In the genomic region with DNA sequence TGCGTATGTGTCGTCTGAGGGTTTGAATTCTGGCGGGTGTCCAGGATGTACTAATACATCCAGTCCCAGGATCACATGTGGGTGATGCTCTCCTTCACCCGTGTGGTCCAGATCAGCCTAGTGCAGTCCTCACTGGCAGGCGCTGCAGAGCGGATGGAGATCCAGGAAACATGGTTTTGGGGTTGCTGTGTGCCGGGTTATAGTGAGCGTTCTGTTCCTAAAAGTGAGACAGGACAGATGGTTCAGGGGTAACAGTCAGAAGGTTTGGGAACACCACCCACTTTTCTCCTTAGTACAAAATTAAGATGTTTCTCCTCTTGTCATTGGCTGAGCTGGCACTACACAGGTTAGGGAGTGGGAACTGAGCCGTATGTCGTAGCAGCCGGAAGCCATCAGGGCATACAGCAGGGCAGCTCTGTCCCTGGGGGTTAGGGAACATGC, we compare ENCODE assay signal across 23 mouse cellular contexts. TPM values are rescaled to one million over a fixed set of nuclear protein-coding genes. Genes with fewer than 3 reads are reported as not detected.
DNase-seq lines count a peak whose midpoint lies in the region; ATAC-seq and TF ChIP-seq lines count a peak whose summit lies in the region.
"Had no signal": no experiment of that assay in that cellular context is flagged by ENCODE, and none has a peak within 500 bp of the region (broad histone marks: within the 10 kb centered on the region; RNA-seq: fewer than 3 reads in every experiment).

No protein-coding gene starts in this region.

- no peaks in the 10 kb centered on the region for H3K27me3 ChIP-seq in kidney, adult 2 months (replicated peaks; ENCODE audit: control insufficient read depth, insufficient read depth, low read length)
- no peaks in the 10 kb centered on the region for H3K27me3 ChIP-seq in limb, embryonic 15.5 days
- H3K27me3 ChIP-seq in limb, embryonic 10.5 days (ENCODE audit: low read depth, poor library complexity, severe bottlenecking): 0 out of 2 replicates have a peak, but pooled peaks cover under 1% of the 10 kb centered on the region
- no peaks in the 10 kb centered on the region for H3K27me3 ChIP-seq in E14TG2a.4 (ENCODE audit: insufficient read depth, low read length)
- H3K27me3 ChIP-seq: embryonic facial prominence, embryonic 12.5 days; Patski had no signal

- no peak for TF ChIP-seq CTCF in kidney, adult 2 months (conservative IDR thresholded peaks at IDR 0.05; ENCODE audit: insufficient read depth, insufficient read length, low read depth, low read length)
- no peak for TF ChIP-seq CTCF in E14TG2a.4 (conservative IDR thresholded peaks at IDR 0.05; ENCODE audit: low read length)
- no peak for TF ChIP-seq CTCF in cortical plate, adult 2 months (IDR thresholded peaks at IDR 0.05; ENCODE audit: extremely low read depth, insufficient read depth, low read length)

- H3K27ac ChIP-seq in kidney, adult 2 months (ENCODE audit: insufficient read depth, low read depth, low read length): 0 out of 2 replicates have a peak overlapping the region, but pooled peaks have one; percentile 6
- H3K27ac ChIP-seq in limb, embryonic 15.5 days: peak overlapping the region; percentile 18; the same call in 1 of the 2 replicates
- no peak overlapping the region for H3K27ac ChIP-seq in limb, embryonic 10.5 days
- H3K27ac ChIP-seq in cortical plate, adult 2 months (ENCODE audit: insufficient read depth, low read length): peak overlapping the region; percentile 48; the same call in 1 of the 2 replicates
- H3K27ac ChIP-seq: embryonic facial prominence, embryonic 12.5 days; hindbrain, postnatal 0 days; kidney, postnatal 0 days had no signal

- no peak for DNase-seq in kidney, adult 2 months
- no peak for DNase-seq in kidney, postnatal 4 days
- no peak for DNase-seq in limb, embryonic 10.5 days (ENCODE audit: low spot score)
- no peak for DNase-seq in kidney, adult 18-20 months
- DNase-seq: adrenal gland, adult 8-10 months; cerebellum, adult 9-11 months; gastrocnemius, postnatal 10 days; heart, adult 18-20 months; liver, postnatal 0 days; lung, postnatal 14 days; right cerebral cortex, postnatal 4 days; thymus, postnatal 36 days had no signal

- no peak for TF ChIP-seq POLR2A in kidney, adult 2 months (IDR thresholded peaks at IDR 0.05; ENCODE audit: low read depth, low read length)
- TF ChIP-seq POLR2A in cortical plate, adult 2 months (IDR thresholded peaks at IDR 0.05; ENCODE audit: extremely low read depth, insufficient read depth, low read length): no peak

- no peaks in the 10 kb centered on the region for H3K36me3 ChIP-seq in kidney, adult 2 months (ENCODE audit: control insufficient read depth, insufficient read depth, low read length)
- H3K36me3 ChIP-seq in limb, embryonic 15.5 days: no peaks in the 10 kb centered on the region
- H3K36me3 ChIP-seq in limb, embryonic 10.5 days: no peaks in the 10 kb centered on the region
- peaks cover 26% of the 10 kb centered on the region for H3K36me3 ChIP-seq in E14TG2a.4 (ENCODE audit: insufficient read depth, low read length)
- H3K36me3 ChIP-seq: embryonic facial prominence, embryonic 12.5 days had no signal

- ATAC-seq in limb, embryonic 15.5 days (ENCODE audit: insufficient number of reproducible peaks, low FRiP score, low TSS enrichment, low read depth): no peak
- ATAC-seq: forebrain, embryonic 14.5 days; hindbrain, postnatal 0 days; intestine, postnatal 0 days; liver, postnatal 0 days; Patski had no signal

- WGBS in kidney, adult 2 months: 74% methylated on average over 11 of the region's 11 CpGs
- WGBS in limb, embryonic 15.5 days: 74% methylated on average over 11 of the region's 11 CpGs
- WGBS in limb, embryonic 10.5 days: 86% methylated on average over 11 of the region's 11 CpGs

- H3K9me3 ChIP-seq in limb, embryonic 15.5 days: no peaks in the 10 kb centered on the region
- H3K9me3 ChIP-seq in limb, embryonic 10.5 days (replicated peaks): no peaks in the 10 kb centered on the region
- no peaks in the 10 kb centered on the region for H3K9me3 ChIP-seq in E14TG2a.4 (ENCODE audit: low read length)
- H3K9me3 ChIP-seq: embryonic facial prominence, embryonic 12.5 days had no signal

- no peak overlapping the region for H3K4me3 ChIP-seq in kidney, adult 2 months (ENCODE audit: insufficient read depth, low read depth, low read length)
- H3K4me3 ChIP-seq in limb, embryonic 15.5 days: no peak overlapping the region
- no peak overlapping the region for H3K4me3 ChIP-seq in limb, embryonic 10.5 days
- H3K4me3 ChIP-seq in E14TG2a.4 (replicated peaks; ENCODE audit: low read length): peak overlapping the region; percentile 43
- H3K4me3 ChIP-seq in cortical plate, adult 2 months (ENCODE audit: insufficient read depth, low read length): no peak overlapping the region
- H3K4me3 ChIP-seq: embryonic facial prominence, embryonic 12.5 days had no signal

- H3K9ac ChIP-seq in limb, embryonic 15.5 days: no peak overlapping the region
- H3K9ac ChIP-seq: embryonic facial prominence, embryonic 12.5 days; liver, postnatal 0 days had no signal

- no peak overlapping the region for H3K4me2 ChIP-seq in limb, embryonic 15.5 days
- H3K4me2 ChIP-seq: embryonic facial prominence, embryonic 12.5 days had no signal

- H3K4me1 ChIP-seq in kidney, adult 2 months (ENCODE audit: control insufficient read depth, insufficient read depth, low read length): peaks cover 57% of the 10 kb centered on the region
- H3K4me1 ChIP-seq in limb, embryonic 15.5 days: peaks cover 10% of the 10 kb centered on the region
- H3K4me1 ChIP-seq in limb, embryonic 10.5 days: peaks cover 25% of the 10 kb centered on the region
- H3K4me1 ChIP-seq in E14TG2a.4 (replicated peaks; ENCODE audit: low read depth, low read length): peaks cover 96% of the 10 kb centered on the region
- peaks cover 5% of the 10 kb centered on the region for H3K4me1 ChIP-seq in cortical plate, adult 2 months (ENCODE audit: control insufficient read depth, insufficient read depth, low read length)

RNA-seq across cellular contexts. Expression of a gene that starts 10.2 kb away (rescaled TPM):
- polyA plus RNA-seq in kidney, adult 2 months (2012; rRNA removed): 105 and 116 TPM in 2 replicates
- polyA plus RNA-seq in limb, embryonic 15.5 days (2015; fragmentation: Nextera tagmentation; extraction: Ambion mirVana): 20.9 and 28.6 TPM in 2 replicates
- polyA plus RNA-seq in limb, embryonic 10.5 days (2016; fragmentation: Nextera tagmentation; extraction: Ambion mirVana): 3.7 and 6.4 TPM in 2 replicates
- 32.7 and 37.3 TPM in 2 replicates for polyA plus RNA-seq in cortical plate, adult 2 months (2012; rRNA removed)

RNA-seq across cellular contexts. Expression of a gene that starts 50.8 kb away (rescaled TPM):
- 3.2 and 4.6 TPM in 2 replicates for polyA plus RNA-seq in kidney, adult 2 months (2012; rRNA removed)
- polyA plus RNA-seq in limb, embryonic 15.5 days (2015; fragmentation: Nextera tagmentation; extraction: Ambion mirVana): 2.5 TPM in 1 of 2 replicates, not detected in the other
- not detected in 2 replicates for polyA plus RNA-seq in limb, embryonic 10.5 days (2016; fragmentation: Nextera tagmentation; extraction: Ambion mirVana)
- 0.34 and 0.52 TPM in 2 replicates for polyA plus RNA-seq in cortical plate, adult 2 months (2012; rRNA removed)
- polyA plus RNA-seq: forebrain, embryonic 14.5 days; liver, adult 2 months; liver, postnatal 0 days; midbrain, postnatal 0 days; Patski had no signal
